Mouse (Mus musculus) subcutaneous adipose tissue, adult 2 months (tissue): Measurements from ENCODE around the gene Rbm12b1. TPM values are rescaled to one million over a fixed set of nuclear protein-coding genes. Genes with fewer than 3 reads are reported as not detected.

ENCODE experiments used
- polyA plus RNA-seq: library from polyadenylated mRNA; depleted of rRNA; stranded (reverse); fragments of >200 nt; gene quantifications from 2 replicates; pipeline ENCODE4 v1.2.3, GENCODE M21; 2012; ENCODE audit warnings: low replicate concordance; rRNA removed

Gene Rbm12b1
- polyA plus RNA-seq, result 2.4 and 6.1 TPM in 2 replicates

GRCm38 (mm10) chr4:12140141-12140567 is at the start of gene Rbm12b1:
Gene Rbm12b1 (plus strand): TSS chr4:12140264.

DNA sequence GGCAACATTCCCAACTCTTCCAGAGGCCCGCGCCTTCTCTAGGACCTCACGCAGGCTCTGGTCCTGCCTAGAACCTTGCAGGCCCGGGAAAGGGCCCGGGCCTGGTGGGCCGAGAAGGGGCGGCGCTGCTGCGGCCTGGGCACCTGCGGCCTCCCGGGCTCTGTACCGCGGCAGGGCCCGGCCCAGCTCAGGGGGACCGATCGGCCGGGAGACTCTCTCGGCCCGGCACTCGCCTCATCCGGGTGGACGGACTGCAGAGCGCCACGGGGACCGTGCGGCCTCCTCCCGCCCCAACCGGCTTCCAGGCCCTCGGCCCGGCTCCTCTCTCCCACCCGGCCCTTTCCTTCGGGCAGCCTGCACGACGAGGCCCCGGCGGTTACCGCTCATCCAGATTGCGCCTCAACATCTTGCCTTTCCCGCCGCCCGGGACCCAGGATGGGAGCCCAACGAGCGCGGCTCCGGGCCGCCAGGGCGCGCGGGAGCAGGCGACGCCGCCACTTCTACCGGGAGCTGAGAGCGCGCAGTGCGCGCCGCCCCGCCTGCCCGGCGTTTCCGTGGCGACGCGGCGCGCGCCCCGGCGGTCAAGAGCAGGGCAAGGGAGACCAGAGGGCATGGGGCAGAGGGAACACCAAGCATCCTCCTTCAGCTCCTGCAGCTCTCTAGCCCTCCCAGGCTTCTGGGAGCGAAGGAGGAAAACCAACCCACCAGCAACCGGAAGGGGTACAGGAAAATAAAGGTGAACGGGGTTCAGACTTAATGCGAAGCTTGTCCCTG is 31.4 kb downstream of the Rbm12b1 start, which contains the start of gene Fam92a:
Gene Fam92a, minus strand, starts transcription at position 698 of the 774 bp plus-strand sequence.

Other genes with a start within 250 kb of the Rbm12b1 start
- not detected in 2 replicates for gene Gm10604, start 159.0 kb upstream of the Rbm12b1 start, polyA plus RNA-seq
- 1.5 and 3.4 TPM in 2 replicates for gene Rbm12b2, start 50.8 kb upstream of the Rbm12b1 start, polyA plus RNA-seq
- gene Fam92a, start 31.8 kb downstream of the Rbm12b1 start, polyA plus RNA-seq, result 8.1 and 15.9 TPM in 2 replicates